Mouse (Mus musculus) gonadal fat pad, adult 2 months (tissue): Measurements from ENCODE around the gene Sp7. TPM values are rescaled to one million over a fixed set of nuclear protein-coding genes. Genes with fewer than 3 reads are reported as not detected.
"Not testable (repeated sequence)": the region's sequence is repeated elsewhere in the genome, so short reads cannot be mapped to it uniquely, and the experiment has no call there.

Experiments
- DNase-seq: peaks from one replicate; pipeline ENCODE4 v3.0.0-alpha.2; 2012; ENCODE audit warnings: low read depth
- polyA plus RNA-seq: library from polyadenylated mRNA; depleted of rRNA; stranded (reverse); fragments of >200 nt; gene quantifications from 2 replicates; pipeline ENCODE4 v1.2.3, GENCODE M21; 2012; rRNA removed

Sp7 gene
- polyA plus RNA-seq, 1 experiment: 0.12 TPM

DNA sequence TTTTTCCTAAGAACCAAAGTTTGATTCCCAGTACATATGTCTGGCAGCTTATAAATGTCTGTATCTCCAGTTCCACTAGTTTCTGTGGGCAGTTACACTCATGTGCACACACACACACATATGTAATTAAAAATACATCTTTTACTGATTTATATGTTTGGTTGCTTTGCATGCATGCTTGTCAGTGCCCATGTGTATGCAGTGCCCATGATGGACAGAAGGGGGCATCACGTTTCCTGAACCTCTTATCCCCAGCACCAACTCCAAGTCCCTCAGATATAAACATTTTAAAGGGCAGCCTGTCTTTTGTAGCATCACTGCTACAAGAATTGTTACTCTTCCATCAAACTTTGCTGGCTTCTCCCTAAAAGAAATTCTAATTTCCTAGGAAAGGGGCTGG, 25.4 kb downstream of the Sp7 start:
- no peak for DNase-seq

DNA sequence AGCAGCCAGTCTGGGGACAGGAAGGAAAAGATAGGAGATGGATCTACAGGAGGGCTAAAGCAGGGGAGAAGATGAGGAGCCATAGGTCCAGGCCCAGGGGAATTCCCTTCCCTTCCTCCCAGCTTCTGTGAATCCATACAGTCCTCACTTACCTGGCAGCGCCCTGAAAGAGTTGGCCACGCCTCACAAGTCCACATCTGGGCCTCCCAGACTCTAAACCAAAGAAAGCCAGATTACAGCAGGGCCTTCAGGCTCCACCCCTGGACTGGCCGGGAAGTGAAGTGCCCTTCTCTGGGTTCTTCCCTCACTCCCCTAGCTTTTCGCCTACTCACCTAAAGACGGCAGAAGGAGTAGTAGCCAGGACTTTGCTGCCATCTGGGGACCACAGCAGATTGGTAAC, 27.4 kb downstream of the Sp7 start:
- no peak for DNase-seq

DNA sequence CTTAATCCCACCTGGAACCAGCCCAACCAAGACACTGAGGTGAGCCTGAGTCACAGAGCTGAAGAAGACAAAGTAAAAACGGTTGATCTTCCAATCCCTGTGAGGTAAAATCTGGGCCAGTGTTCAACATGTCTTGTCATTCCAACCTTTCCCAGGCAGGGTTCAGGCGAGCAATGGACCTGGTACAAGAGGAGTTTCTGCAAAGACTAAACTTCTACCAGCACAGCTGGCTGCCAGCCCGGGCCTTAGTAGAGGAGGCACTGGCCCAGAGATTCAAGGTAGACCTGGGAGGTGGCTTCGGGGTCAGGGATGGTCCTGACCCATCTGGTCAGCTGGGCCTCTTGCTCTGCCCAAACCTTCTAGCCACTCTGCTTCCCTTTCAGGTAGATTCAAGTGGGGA, 30.0 kb downstream of the Sp7 start:
- DNase-seq: no peak

DNA sequence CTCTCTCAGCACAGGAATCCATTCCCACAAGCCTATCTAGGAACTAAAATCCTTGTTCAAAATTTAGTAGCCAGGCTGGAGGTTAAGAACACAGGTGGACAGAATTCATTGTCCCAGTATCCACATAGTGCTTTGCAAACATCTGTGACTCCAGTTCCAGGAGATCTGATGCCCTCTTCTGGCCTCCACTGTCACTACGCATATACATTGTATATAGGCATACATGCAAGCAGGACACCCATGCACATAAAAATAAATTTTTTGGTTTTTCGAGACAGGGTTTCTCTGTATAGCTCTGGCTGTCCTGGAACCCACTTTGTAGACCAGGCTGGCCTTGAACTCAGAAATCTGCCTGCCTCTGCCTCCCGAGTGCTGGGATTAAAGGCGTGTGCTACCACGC, 31.1 kb downstream of the Sp7 start:
- not testable (repeated sequence) for DNase-seq

DNA sequence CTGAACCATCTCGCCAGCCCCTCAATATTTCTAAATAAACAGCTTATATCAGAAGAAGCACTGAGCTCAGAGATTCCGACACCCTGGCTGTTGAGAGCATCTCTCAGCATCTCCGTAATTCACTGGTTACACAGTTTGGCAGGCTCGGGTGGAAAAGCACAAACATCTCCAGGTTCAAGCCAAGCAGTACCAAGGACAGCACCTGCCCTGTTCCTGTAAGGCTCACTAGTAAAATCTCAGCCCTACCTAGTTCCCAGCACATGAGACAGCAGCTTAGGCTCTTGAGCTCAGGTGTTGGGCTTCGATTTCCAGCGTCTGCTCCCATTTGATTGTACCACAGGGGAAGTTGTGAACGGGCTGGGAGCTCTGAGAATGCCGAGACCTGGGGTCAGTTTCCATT, 31.7 kb downstream of the Sp7 start:
- DNase-seq: no peak

DNA sequence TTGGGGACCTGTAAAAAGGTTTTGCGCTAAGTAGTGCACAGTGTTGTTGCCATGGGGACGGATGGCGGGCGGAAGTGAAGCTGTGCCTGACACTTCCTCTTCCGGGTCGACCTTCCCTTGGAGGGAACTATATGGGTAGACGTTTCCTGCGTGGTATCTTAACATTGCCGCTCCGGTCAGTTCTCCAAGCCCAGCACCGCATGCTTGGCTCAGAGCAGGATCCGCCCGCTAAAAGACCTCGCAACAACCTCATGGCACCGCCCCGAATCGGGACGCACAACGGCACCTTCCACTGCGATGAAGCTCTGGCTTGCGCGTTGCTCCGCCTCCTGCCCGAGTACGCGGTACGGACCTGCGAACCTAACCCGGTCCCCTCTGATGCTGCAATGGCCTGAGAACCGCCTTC, 35.4 kb downstream of the Sp7 start, which contains the start of gene Myg1:
Gene Myg1, plus strand, starts transcription at position 100 of the 406 bp plus-strand sequence.
- DNase-seq: no peak

DNA sequence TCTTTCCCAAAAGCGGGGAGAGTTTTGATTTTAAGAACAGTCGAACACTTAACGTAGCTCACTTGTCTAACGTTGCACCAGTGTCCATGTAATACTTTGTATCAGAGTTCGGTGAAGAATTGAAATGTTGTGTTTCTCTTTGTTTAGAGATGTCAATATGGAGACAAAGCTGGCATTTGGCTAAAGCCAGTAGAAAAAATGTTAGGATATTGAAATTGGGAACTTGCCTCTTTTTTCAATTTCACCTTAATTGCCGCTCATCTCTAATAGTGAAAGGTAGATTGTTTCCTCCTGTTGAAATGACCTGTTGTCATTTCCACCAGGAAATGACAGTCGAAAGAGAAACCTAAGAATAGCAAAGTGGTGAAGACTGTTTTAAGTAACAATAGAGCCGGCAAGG, 40.1 kb downstream of the Sp7 start:
- no peak for DNase-seq

- DNase-seq: no peak
These were observed 40.9 kb downstream of the Sp7 start, which contains the start of gene Pfdn5 for GRCm38 (mm10) chr15:102326022-102326576. Gene Pfdn5 (plus strand): TSS chr15:102326116.

DNA sequence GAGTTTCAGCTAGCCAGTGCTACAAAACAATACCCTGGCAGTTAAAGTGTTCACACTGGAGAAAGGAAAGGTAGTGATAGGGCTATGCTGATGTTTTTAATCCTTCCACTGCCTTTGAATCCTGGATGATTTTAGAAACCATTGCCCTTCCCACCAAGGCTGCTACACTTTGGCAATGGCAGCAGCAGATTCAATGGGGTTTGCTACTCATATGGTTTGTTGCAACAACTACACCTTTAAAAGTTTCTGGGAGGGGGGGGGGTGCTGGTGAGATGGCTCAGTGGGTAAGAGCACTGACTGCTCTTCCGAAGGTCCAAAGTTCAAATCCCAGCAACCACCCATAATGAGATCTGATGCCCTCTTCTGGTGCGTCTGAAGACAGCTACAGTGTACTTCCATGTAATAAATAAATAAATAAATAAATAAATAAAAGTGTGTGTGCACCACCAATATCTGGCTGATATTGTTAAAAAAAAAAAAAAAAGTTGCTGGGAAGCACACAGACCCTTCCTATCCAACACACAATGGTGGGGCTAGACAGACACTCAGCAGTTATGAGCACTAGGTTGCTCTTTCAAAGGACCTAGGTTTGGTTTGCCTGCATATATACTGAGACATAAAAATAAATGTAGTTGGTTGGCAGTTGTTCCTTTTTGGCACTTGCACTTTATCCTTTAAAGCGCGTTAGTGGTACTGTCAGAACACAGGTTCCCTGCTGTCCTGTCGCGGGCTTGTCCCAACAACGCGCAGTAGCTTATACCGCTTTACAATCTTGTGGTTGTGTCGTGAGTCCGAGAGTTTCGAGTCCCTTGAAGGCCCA, 42.1 kb downstream of the Sp7 start:
- no peak for DNase-seq

DNA sequence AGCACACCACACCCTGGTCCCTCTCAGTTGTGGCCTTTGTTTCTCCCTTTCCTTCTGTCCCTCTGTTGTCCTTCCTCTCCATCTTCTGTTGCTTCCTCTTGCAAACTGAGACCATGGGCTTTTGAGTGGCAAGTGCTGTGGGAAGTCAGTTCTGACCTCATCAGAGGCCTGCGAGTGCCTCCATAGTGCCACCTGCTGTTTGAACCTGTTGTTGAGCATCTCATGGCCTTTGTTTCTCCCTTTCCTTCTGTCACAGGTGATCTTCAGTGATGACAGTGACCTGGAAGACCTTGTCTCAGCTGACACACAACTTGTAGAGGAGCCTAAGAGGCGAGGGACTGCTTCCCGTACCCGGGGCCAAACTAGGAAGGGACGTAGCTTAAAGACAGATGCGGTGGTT, 50.7 kb downstream of the Sp7 start:
- DNase-seq: no peak

GRCm38 (mm10) chr15:102315292-102315691, 51.7 kb downstream of the Sp7 start:
- no peak for DNase-seq

GRCm38 (mm10) chr15:102311489-102311888, 55.5 kb downstream of the Sp7 start:
- DNase-seq: no peak

DNA sequence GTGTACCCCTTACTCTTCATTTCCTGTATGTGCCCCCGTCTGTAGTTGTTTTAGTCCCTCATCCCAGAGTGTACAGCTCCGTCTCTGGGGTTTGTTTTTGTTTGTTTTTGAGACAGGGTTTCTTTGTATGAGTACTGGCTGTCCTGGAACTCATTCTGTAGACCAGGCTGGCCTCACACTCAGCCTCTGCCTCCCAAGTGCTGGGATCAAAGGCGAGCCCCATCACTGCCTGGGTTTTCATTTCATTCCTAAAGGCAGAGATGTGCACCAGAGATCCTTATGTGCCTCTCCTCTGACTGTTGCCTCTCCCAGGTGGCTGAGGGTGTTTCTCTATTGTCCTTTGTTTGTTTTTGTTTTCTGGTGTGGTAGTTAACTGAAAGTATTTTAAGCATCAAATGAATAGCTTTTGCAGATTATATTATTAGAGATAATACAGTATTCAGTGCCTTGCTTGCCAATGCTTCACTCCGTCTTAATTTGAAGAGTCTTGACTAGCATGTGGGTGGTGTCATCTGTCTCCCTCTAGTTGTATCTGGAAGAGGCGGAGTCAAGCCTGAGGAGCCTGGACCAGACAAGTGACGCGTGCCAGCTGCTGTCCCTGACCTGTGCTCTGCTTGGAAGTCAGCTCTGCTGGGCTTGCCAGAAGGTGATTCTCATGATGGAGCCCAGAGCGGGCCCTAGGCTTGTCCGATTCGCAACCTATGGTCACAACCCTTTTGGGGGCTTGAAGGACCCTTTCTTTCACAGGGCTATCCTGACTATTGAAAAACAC, 56.7 kb downstream of the Sp7 start:
- DNase-seq: no peak

- no peak for DNase-seq
These were observed 58.3 kb downstream of the Sp7 start for GRCm38 (mm10) chr15:102308717-102309116.

Other genes with a start within 250 kb of the Sp7 start
- 60.3 and 67.4 TPM in 2 replicates for gene Spryd3, start 230.9 kb downstream of the Sp7 start, polyA plus RNA-seq
- 136 and 152 TPM in 2 replicates for gene Igfbp6, start 222.8 kb downstream of the Sp7 start, polyA plus RNA-seq
- 0.69 and 1.1 TPM in 2 replicates for gene Soat2, start 216.7 kb downstream of the Sp7 start, polyA plus RNA-seq
- gene Zfp740, start 163.9 kb downstream of the Sp7 start, polyA plus RNA-seq: 42.2 and 42.7 TPM in 2 replicates
- 237 and 241 TPM in 2 replicates for gene Csad, start 162.5 kb downstream of the Sp7 start, polyA plus RNA-seq
- 4.6 and 5.6 TPM in 2 replicates for gene Itgb7, start 135.2 kb downstream of the Sp7 start, polyA plus RNA-seq
- 35.1 and 37.8 TPM in 2 replicates for gene Rarg, start 109.7 kb downstream of the Sp7 start, polyA plus RNA-seq
- gene Gm9918, start 96.6 kb downstream of the Sp7 start, polyA plus RNA-seq: 0.25 and 0.27 TPM in 2 replicates
- 66.9 and 89.6 TPM in 2 replicates for gene Mfsd5, start 87.7 kb downstream of the Sp7 start, polyA plus RNA-seq
- 2.9 and 7.1 TPM in 2 replicates for gene Espl1, start 70.9 kb downstream of the Sp7 start, polyA plus RNA-seq
- 179 and 237 TPM in 2 replicates for gene Pfdn5, start 41.1 kb downstream of the Sp7 start, polyA plus RNA-seq
- 52.7 and 56.4 TPM in 2 replicates for gene Myg1, start 35.5 kb downstream of the Sp7 start, polyA plus RNA-seq
- gene Aaas, start 16.4 kb downstream of the Sp7 start, polyA plus RNA-seq: 21.5 and 27.0 TPM in 2 replicates
- gene Sp1, start 39.0 kb upstream of the Sp7 start, polyA plus RNA-seq: 17.5 and 19.9 TPM in 2 replicates
- gene Amhr2, start 78.2 kb upstream of the Sp7 start, polyA plus RNA-seq: 5.5 and 7.0 TPM in 2 replicates
- 121 and 141 TPM in 2 replicates for gene Prr13, start 91.8 kb upstream of the Sp7 start, polyA plus RNA-seq
- 357 and 485 TPM in 2 replicates for gene Pcbp2, start 103.4 kb upstream of the Sp7 start, polyA plus RNA-seq
- gene Gm10337, start 136.5 kb upstream of the Sp7 start, polyA plus RNA-seq: not detected in 2 replicates
- 15.0 and 15.6 TPM in 2 replicates for gene Map3k12, start 149.9 kb upstream of the Sp7 start, polyA plus RNA-seq
- gene Tarbp2, start 151.0 kb upstream of the Sp7 start, polyA plus RNA-seq: 49.3 and 66.4 TPM in 2 replicates
- 4.8 and 5.8 TPM in 2 replicates for gene Npff, start 157.8 kb upstream of the Sp7 start, polyA plus RNA-seq